In the genomic region with DNA sequence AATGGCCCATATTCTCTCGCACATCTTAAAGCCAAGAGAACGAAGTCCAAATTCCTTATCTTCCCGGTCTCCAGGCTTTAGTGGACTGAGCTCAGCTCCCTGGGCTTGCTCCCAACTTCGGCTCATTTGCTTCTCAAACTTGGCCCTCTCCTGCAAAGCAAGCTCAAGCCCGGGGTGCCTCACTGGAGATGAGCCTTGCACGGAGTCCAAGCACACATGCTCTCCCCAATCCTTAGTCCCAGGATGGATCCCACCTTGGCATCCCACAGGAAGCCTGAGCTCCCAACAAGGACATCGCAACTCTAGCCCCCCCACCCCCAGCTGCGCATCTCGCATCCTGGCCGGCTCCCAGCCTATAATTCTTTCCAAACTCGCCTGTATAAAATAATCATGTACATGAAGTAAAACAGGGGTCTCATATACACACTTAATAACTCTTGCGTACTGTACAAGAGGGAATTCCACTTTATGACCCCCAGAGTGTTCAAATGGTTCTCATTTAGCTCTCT, we compare ENCODE assay signal across 12 mouse cellular contexts.
DNase-seq lines count a peak whose midpoint lies in the region; ATAC-seq and TF ChIP-seq lines count a peak whose summit lies in the region.
"Had no signal": no experiment of that assay in that cellular context is flagged by ENCODE, and none has a peak within 500 bp of the region (broad histone marks: within the 10 kb centered on the region; RNA-seq: fewer than 3 reads in every experiment).

No protein-coding gene starts in this region.

- H3K4me3 ChIP-seq in limb, embryonic 10.5 days = no peak overlapping the region
- H3K4me3 ChIP-seq in stomach, postnatal 0 days (ENCODE audit: low read depth, low read length) = no peak overlapping the region
- H3K4me3 ChIP-seq in forebrain, embryonic 12.5 days (replicated peaks) = no peak overlapping the region
- H3K4me3 ChIP-seq: kidney, embryonic 15.5 days had no signal

- H3K36me3 ChIP-seq in limb, embryonic 10.5 days = no peaks in the 10 kb centered on the region
- H3K36me3 ChIP-seq in stomach, postnatal 0 days (ENCODE audit: control insufficient read depth, insufficient read depth, low read length) = no peaks in the 10 kb centered on the region
- no peaks in the 10 kb centered on the region for H3K36me3 ChIP-seq in forebrain, embryonic 12.5 days (replicated peaks)
- H3K36me3 ChIP-seq: kidney, embryonic 15.5 days had no signal

- H3K4me2 ChIP-seq in stomach, postnatal 0 days (replicated peaks; ENCODE audit: low read depth) = no peak overlapping the region
- no peak overlapping the region for H3K4me2 ChIP-seq in forebrain, embryonic 12.5 days
- H3K4me2 ChIP-seq: kidney, embryonic 15.5 days; liver, embryonic 11.5 days had no signal

- no peak for TF ChIP-seq CTCF in stomach, postnatal 0 days (IDR thresholded peaks at IDR 0.05; ENCODE audit: low read depth)

- no peaks in the 10 kb centered on the region for H3K9me3 ChIP-seq in limb, embryonic 10.5 days (replicated peaks)
- no peaks in the 10 kb centered on the region for H3K9me3 ChIP-seq in stomach, postnatal 0 days (ENCODE audit: control insufficient read depth, low read length)
- no peaks in the 10 kb centered on the region for H3K9me3 ChIP-seq in forebrain, embryonic 12.5 days
- H3K9me3 ChIP-seq: kidney, embryonic 15.5 days had no signal

- TF ChIP-seq EP300 in stomach, postnatal 0 days (optimal IDR thresholded peaks at IDR 0.05) = no peak

- H3K4me1 ChIP-seq in limb, embryonic 10.5 days = peaks cover 28% of the 10 kb centered on the region
- no peaks in the 10 kb centered on the region for H3K4me1 ChIP-seq in stomach, postnatal 0 days (replicated peaks; ENCODE audit: control insufficient read depth, insufficient read depth)
- H3K4me1 ChIP-seq in forebrain, embryonic 12.5 days = no peaks in the 10 kb centered on the region

- 0 out of 2 replicates have a peak overlapping the region, but pooled peaks have one; percentile 21 for H3K27ac ChIP-seq in limb, embryonic 10.5 days
- no peak overlapping the region for H3K27ac ChIP-seq in stomach, postnatal 0 days (replicated peaks)
- no peak overlapping the region for H3K27ac ChIP-seq in forebrain, embryonic 12.5 days
- H3K27ac ChIP-seq: kidney, embryonic 15.5 days had no signal

- DNase-seq in kidney, postnatal 14 days = peak; percentile 8
- DNase-seq in kidney, postnatal 25 days = no peak
- peak; percentile 73 for DNase-seq in gastrocnemius, postnatal 14 days
- DNase-seq in limb, embryonic 10.5 days (ENCODE audit: low spot score) = no peak
- peak; percentile 23 for DNase-seq in stomach, postnatal 0 days (ENCODE audit: low spot score)
- no peak for DNase-seq in embryo, embryonic 9.5 days (ENCODE audit: extremely low spot score)
- DNase-seq in cerebellum, adult 9-10 months = no peak
- DNase-seq: cerebellum, postnatal 14 days; thymus, adult 18-20 months had no signal

- WGBS in limb, embryonic 10.5 days = 80% methylated on average over 12 of the region's 12 CpGs
- WGBS in stomach, postnatal 0 days = 40% methylated on average over 12 of the region's 12 CpGs
- 89% methylated on average over 12 of the region's 12 CpGs for WGBS in forebrain, embryonic 12.5 days

- ATAC-seq in stomach, postnatal 0 days (ENCODE audit: low FRiP score, low TSS enrichment) = no peak
- ATAC-seq in forebrain, embryonic 12.5 days (ENCODE audit: low FRiP score) = no peak

- peaks cover 44% of the 10 kb centered on the region for H3K27me3 ChIP-seq in limb, embryonic 10.5 days (ENCODE audit: low read depth, poor library complexity, severe bottlenecking)
- no peaks in the 10 kb centered on the region for H3K27me3 ChIP-seq in stomach, postnatal 0 days (ENCODE audit: control insufficient read depth, insufficient read depth, low read length)
- 0 out of 2 replicates have a peak, but pooled peaks cover 2% of the 10 kb centered on the region for H3K27me3 ChIP-seq in forebrain, embryonic 12.5 days

- intact Hi-C loops in gastrocnemius, postnatal 14 days (cut with DNase I; ENCODE audit: low total_unique reads) = no loop called here

- no peak overlapping the region for H3K9ac ChIP-seq in stomach, postnatal 0 days (ENCODE audit: low read length)
- no peak overlapping the region for H3K9ac ChIP-seq in forebrain, embryonic 12.5 days
- H3K9ac ChIP-seq: kidney, embryonic 15.5 days had no signal

Comparison
In these comparisons a context has a peak if more than half of its experiments do, and no peak if none do; other contexts are left out.
1. DNase-seq: peak in kidney, postnatal 14 days (single experiment), gastrocnemius, postnatal 14 days (single experiment) and stomach, postnatal 0 days (single experiment); none in kidney, postnatal 25 days (0 of 2), limb, embryonic 10.5 days (single experiment), embryo, embryonic 9.5 days (single experiment) and cerebellum, adult 9-10 months (single experiment).